Mouse (Mus musculus): ENCODE measurements around the gene Gm28035. TPM values are rescaled to one million over a fixed set of nuclear protein-coding genes. Genes with fewer than 3 reads are reported as not detected.

The Gm28035 gene
- total and polyA plus RNA-seq, 3 experiments, result 0.27 to 0.64 (median 0.36) TPM

GRCm38 (mm10) chr2:30287027-30287373 is 46.6 kb downstream of the Gm28035 start (continued):
- no peak for TF ChIP-seq RCOR1 (conservative IDR thresholded peaks at IDR 0.05; ENCODE audit: low read depth, low read length)

GRCm38 (mm10) chr2:30299525-30299924 is 59.2 kb downstream of the Gm28035 start:
- peaks cover 40 to 85% of the 10 kb centered on the region in 2 experiments for H3K36me3 ChIP-seq (replicated peaks in 1 of 2; ENCODE audit: control insufficient read depth in 1 of 2, insufficient read depth in 1 of 2, low read length in 1 of 2)
- TF ChIP-seq SIN3A (IDR thresholded peaks at IDR 0.05; ENCODE audit: low read length) (no peak), ELF1 (IDR thresholded peaks at IDR 0.05; ENCODE audit: low read depth, low read length) (no peak), MAX (IDR thresholded peaks at IDR 0.05; ENCODE audit: low read length) (no peak), CTCF (conservative IDR thresholded peaks at IDR 0.05 in 1 of 2, IDR thresholded peaks at IDR 0.05 in 1 of 2; ENCODE audit: low read depth in 2 of 2, low read length in 2 of 2) (peak in 1 of 2 experiments; percentile 50; a peak in 2 of 4 replicates), CHD1 (IDR thresholded peaks at IDR 0.05; ENCODE audit: low read depth, low read length) (no peak), SMC3 (IDR thresholded peaks at IDR 0.05; ENCODE audit: low read depth, low read length) (peak; percentile 19; the same call in 1 of the 2 replicates), RAD21 (IDR thresholded peaks at IDR 0.05; ENCODE audit: low read depth, low read length) (peak; percentile 39), JUND (conservative IDR thresholded peaks at IDR 0.05; ENCODE audit: low read depth, low read length) (no peak), ETS1 (conservative IDR thresholded peaks at IDR 0.05; ENCODE audit: low read depth, low read length) (no peak), ZC3H11A (IDR thresholded peaks at IDR 0.05; ENCODE audit: low read depth, low read length) (no peak), BHLHE40 (IDR thresholded peaks at IDR 0.05; ENCODE audit: low read depth, low read length) (no peak), EP300 (IDR thresholded peaks at IDR 0.05; ENCODE audit: low read length) (no peak)
- H3K9ac ChIP-seq (ENCODE audit: insufficient read depth, low read depth), result no peak overlapping the region
- DNase-seq (ENCODE audit: extremely low read depth), result peak; percentile 10
- in situ Hi-C loops (cut with MboI; ENCODE audit: low pct_ligation_motif_present, low pct_unique_long_range_greater_than_20kb, low sequenced_read_pairs) (no loop called here), dilution Hi-C loops (cut with MboI; ENCODE audit: extremely low pct_ligation_motif_present, extremely low pct_unique_long_range_greater_than_20kb, low sequenced_read_pairs) (no loop called here)
- H3K4me2 ChIP-seq (ENCODE audit: insufficient read depth, low read depth, poor library complexity, severe bottlenecking), result no peak overlapping the region
- H3K4me3 ChIP-seq (replicated peaks in 1 of 3; ENCODE audit: low read depth in 2 of 3, low read length in 2 of 3, poor library complexity in 1 of 3), result no peak overlapping the region
- no peaks in the 10 kb centered on the region for H3K9me3 ChIP-seq (replicated peaks; ENCODE audit: low read length)
- no peaks in the 10 kb centered on the region for H3K4me1 ChIP-seq (ENCODE audit: control insufficient read depth in 1 of 2, insufficient read depth in 2 of 2)
- H3K79me2 ChIP-seq (replicated peaks; ENCODE audit: control insufficient read depth, extremely low read depth, insufficient read depth, poor library complexity, severe bottlenecking), result no peaks in the 10 kb centered on the region; the same call in 1 of the 2 replicates
- no peaks in the 10 kb centered on the region for H3K27me3 ChIP-seq (replicated peaks)
- no peak overlapping the region for H3K27ac ChIP-seq (ENCODE audit: insufficient read depth, low read depth)

GRCm38 (mm10) chr2:30299966-30300365 is 59.6 kb downstream of the Gm28035 start:
- DNase-seq (ENCODE audit: extremely low read depth), result no peak
- Histone ChIP-seq H3K27ac (ENCODE audit: insufficient read depth, low read depth) (no peak overlapping the region), H3K79me2 (replicated peaks; ENCODE audit: control insufficient read depth, extremely low read depth, insufficient read depth, poor library complexity, severe bottlenecking) (no peaks in the 10 kb centered on the region; the same call in 1 of the 2 replicates), H3K4me1 (ENCODE audit: control insufficient read depth in 1 of 2, insufficient read depth in 2 of 2) (no peaks in the 10 kb centered on the region), H3K4me3 (replicated peaks in 1 of 3; ENCODE audit: low read depth in 2 of 3, low read length in 2 of 3, poor library complexity in 1 of 3) (no peak overlapping the region), H3K9me3 (replicated peaks; ENCODE audit: low read length) (no peaks in the 10 kb centered on the region), H3K9ac (ENCODE audit: insufficient read depth, low read depth) (no peak overlapping the region), H3K27me3 (replicated peaks) (no peaks in the 10 kb centered on the region), H3K36me3 (replicated peaks in 1 of 2; ENCODE audit: control insufficient read depth in 1 of 2, insufficient read depth in 1 of 2, low read length in 1 of 2) (peaks cover 44 to 87% of the 10 kb centered on the region in 2 experiments), H3K4me2 (ENCODE audit: insufficient read depth, low read depth, poor library complexity, severe bottlenecking) (no peak overlapping the region)
- in situ Hi-C loops (cut with MboI; ENCODE audit: low pct_ligation_motif_present, low pct_unique_long_range_greater_than_20kb, low sequenced_read_pairs) (no loop called here), dilution Hi-C loops (cut with MboI; ENCODE audit: extremely low pct_ligation_motif_present, extremely low pct_unique_long_range_greater_than_20kb, low sequenced_read_pairs) (no loop called here)
- TF ChIP-seq ELF1 (IDR thresholded peaks at IDR 0.05; ENCODE audit: low read depth, low read length) (no peak), TBP (conservative IDR thresholded peaks at IDR 0.05; ENCODE audit: low read depth, low read length) (no peak), MAX (IDR thresholded peaks at IDR 0.05; ENCODE audit: low read length) (no peak), HCFC1 (IDR thresholded peaks at IDR 0.05; ENCODE audit: low read depth, low read length) (no peak), RAD21 (IDR thresholded peaks at IDR 0.05; ENCODE audit: low read depth, low read length) (no peak), KAT2A (IDR thresholded peaks at IDR 0.05; ENCODE audit: insufficient replicate concordance, low read length) (no peak), SIN3A (IDR thresholded peaks at IDR 0.05; ENCODE audit: low read length) (no peak), ZNF384 (IDR thresholded peaks at IDR 0.05; ENCODE audit: low read depth, low read length) (no peak), RCOR1 (conservative IDR thresholded peaks at IDR 0.05; ENCODE audit: low read depth, low read length) (no peak), EP300 (IDR thresholded peaks at IDR 0.05; ENCODE audit: low read length) (no peak)
